Mouse (Mus musculus): ENCODE measurements at regions not wholly inside any gene's neighbourhood (a gene's known extent, or its start where the extent isn't known, plus 50 kb on each side); places are given as distances from the start of the nearest gene placed in this dataset.

DNA sequence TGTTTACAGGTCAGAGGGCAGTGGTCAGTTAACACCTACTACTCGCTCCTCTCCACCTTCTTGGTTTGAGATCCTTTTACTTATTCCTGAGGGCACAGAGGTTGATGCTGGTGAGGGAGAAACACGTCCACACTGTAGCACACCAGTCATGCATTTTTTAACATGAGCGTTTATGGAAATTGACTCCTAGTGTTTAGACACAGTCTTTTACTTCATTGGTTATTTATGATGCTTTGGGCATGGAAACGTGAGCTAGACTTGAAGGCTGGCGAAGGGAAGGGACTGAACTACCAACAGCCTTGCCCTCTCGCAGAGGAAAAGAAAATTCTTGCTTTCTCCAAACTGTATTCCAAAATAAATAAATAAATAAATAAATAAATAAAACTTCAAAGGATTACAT lies 61.6 kb upstream of the Daam1 start:
- DNase-seq (ENCODE audit: low spot score in 2 of 2) = no peak

DNA sequence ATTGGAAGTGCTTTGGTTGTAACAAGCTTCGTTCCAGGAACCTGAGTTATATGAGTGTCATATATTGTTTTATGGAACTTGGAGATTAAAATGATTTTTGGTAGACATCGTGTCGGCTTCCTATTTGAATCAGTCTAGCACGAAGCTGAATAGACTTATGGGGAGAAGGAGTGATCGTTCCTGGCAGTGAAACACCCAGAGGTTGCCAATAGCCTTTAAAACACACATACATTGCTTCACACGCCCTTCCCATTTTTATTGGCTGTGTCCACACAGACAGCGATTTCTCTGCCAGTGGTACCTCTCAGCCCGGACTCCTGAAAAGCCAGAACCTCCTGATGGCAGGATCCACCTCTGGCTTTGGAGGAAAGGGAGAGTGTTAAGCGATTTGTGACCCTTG lies 57.0 kb upstream of the Daam1 start:
- DNase-seq (ENCODE audit: low spot score in 2 of 2) = no peak

DNA sequence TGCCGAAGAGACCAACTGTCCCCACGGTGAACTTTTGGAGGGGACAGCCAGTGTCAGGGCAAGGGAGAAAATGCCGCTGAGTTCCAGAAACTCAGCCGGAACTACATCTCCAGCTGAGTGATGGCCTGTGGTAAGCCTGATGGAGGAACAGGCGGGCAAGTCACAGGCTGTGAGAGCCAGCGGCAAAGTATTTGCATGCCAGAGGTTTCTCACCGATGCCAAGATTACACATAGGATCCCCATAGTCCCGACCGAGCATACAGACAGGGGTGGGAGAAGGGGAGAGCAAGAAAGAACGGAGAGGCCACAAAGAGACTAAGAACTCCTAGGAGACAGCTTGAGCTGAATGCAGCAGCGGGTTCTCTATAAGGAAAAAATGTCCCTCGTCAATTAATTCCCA lies 55.8 kb upstream of the Daam1 start:
- DNase-seq (ENCODE audit: low spot score in 2 of 2) = no peak

DNA sequence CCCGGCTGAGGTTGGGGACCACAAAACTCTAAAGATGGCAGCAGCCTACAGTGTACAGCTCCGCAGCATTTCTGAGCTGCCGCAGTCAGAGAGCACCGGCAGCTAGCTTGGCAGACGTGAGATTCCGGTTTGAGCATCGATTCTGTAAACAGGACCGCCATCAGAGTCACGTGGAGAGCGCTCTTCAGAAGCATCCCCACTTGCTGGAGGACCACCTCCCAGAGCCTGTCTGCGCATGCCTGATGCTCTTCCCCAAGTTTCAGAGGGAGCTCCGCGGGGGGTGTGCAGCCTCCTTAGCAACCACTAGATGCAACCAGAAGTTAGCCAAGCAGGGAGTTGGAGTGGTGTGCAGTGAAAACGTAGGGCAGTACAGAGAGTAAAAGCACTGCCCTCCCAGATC lies 52.7 kb upstream of the Daam1 start:
- DNase-seq (ENCODE audit: low spot score in 2 of 2) = peak; percentile 25 to 50

DNA sequence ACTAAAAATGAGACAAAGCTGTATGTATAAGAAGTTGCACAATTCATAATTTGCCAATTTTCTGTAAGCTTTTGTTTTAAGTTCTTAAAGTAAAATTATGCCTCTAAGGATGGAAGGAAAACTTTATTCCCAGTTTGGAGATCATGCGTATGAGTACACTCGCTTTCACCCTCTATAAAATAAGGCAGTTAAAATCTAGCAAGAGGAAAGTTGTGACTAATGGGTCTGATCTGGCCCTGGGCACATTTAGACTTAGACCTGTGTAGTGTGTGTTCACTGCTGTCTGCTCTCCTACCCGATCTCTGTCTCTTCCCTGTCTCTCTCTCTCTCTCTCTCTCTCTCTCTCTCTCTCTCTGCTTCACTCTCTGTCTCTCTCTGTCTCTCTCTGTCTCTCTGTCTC lies 51.9 kb upstream of the Daam1 start:
- no peak for DNase-seq (ENCODE audit: low spot score in 2 of 2)

DNA sequence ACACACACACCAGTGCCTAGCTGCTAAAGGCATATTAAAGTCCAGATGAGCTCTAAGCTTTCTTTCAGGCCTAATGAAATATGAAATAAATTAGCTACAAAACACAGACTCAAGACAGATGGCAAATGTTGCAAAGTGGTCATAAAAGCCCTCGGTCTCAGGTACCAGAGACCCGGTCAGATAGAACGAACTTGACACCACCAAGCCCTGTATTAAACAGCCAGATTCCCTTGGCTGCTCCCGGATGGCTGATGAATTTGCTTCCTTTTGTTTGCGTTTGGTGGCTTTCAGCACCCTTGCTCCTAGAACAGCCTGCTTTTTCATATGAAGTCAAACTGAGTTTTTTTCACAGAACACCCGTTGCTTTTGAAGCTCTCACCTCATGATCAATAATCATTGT lies 51.5 kb upstream of the Daam1 start:
- no peak for DNase-seq (ENCODE audit: low spot score in 2 of 2)
